Mouse (Mus musculus) hindbrain, embryonic 16.5 days (tissue): ENCODE measurements at regions not wholly inside any gene's neighbourhood (a gene's known extent, or its start where the extent isn't known, plus 50 kb on each side); places are given as distances from the start of the nearest gene placed in this dataset.
A peak's percentile ranks its signal among the peaks of the same experiment; 100 is the strongest.

ENCODE experiments used
- ATAC-seq: fragments of 200-750 bp; cut with Nextera tagmentation; 2 replicates; pipeline ENCODE4 v1.8.0; 2017; ENCODE audit warnings: moderate TSS enrichment, moderate library complexity
- H3K27ac ChIP-seq: fragments of 300-500 bp; sonication (generic); 2 replicates; pipeline ENCODE4 v1.5.1; 2014; ENCODE audit warnings: low read depth, mild to moderate bottlenecking, control low read depth, low read length, moderate library complexity
- H3K27me3 ChIP-seq: fragments of 300-500 bp; sonication (generic); replicated peaks from 2 replicates; pipeline ENCODE4 v1.6.1; 2014; ENCODE audit warnings: low read length; ENCODE audit not compliant: control insufficient read depth, insufficient read depth
- H3K36me3 ChIP-seq: fragments of 300-500 bp; sonication (generic); 2 replicates; pipeline ENCODE4 v1.6.1; 2014; ENCODE audit warnings: mild to moderate bottlenecking, low read length, moderate library complexity, mixed read lengths; ENCODE audit not compliant: control insufficient read depth, insufficient read depth
- H3K4me1 ChIP-seq: fragments of 300-500 bp; sonication (generic); 2 replicates; pipeline ENCODE4 v1.6.1; 2014; ENCODE audit warnings: low read depth, low read length; ENCODE audit not compliant: control insufficient read depth, insufficient read depth
- H3K4me2 ChIP-seq: fragments of 300-500 bp; sonication (generic); 2 replicates; pipeline ENCODE4 v1.6.1; 2014; ENCODE audit warnings: mild to moderate bottlenecking, low read length, control low read depth, moderate library complexity
- H3K4me3 ChIP-seq: fragments of 300-500 bp; sonication (generic); 2 replicates; pipeline ENCODE4 v1.5.1; 2014; ENCODE audit warnings: mild to moderate bottlenecking, low read length, control low read depth, moderate library complexity
- H3K9ac ChIP-seq: fragments of 300-500 bp; sonication (generic); 2 replicates; pipeline ENCODE4 v1.6.1; 2014; ENCODE audit warnings: low read depth, mild to moderate bottlenecking, control low read depth, low read length, moderate library complexity
- H3K9me3 ChIP-seq: fragments of 300-500 bp; sonication (generic); 2 replicates; pipeline ENCODE4 v1.6.1; 2014; ENCODE audit warnings: mild to moderate bottlenecking, low read length, moderate library complexity; ENCODE audit not compliant: control insufficient read depth
- WGBS: fragments of 180-500 bp; shearing (Covaris S2); extraction: QIAGEN DNeasy Blood & Tissue Kit; methylation state at CpG from one replicate; pipeline ENCODE4 v1.1.7; 2014; 5-methylcytosine and 5-hydroxymethylcytosine counted together

DNA sequence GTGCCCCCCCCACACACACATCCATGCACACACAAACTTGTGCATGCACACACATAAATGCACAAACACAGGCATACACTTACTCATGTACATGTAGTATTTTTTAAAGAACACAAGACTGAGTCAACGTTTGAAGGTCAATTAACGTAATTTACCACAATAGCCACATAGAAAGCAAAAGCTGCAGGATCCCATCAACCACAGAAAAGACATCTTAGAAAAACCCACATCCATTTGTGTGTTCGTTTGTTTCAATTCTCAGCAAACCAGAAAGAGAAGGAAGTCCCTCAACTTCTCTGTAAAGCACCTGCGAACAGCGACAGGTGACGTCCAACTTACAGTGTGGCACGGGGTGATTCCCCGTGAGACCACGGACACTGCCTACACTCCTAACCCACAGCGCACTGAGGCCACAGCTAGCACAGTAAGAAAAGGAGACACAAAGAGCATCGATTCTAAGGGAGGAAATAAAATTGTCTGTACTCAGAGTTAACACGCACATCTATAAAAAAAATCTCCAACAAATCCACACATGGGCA is 53.8 kb downstream of the Dio3 start:
- ATAC-seq, result no peak
- Histone ChIP-seq H3K4me1 (no peaks in the 10 kb centered on the region), H3K36me3 (no peaks in the 10 kb centered on the region), H3K9ac (no peak overlapping the region), H3K4me2 (no peak overlapping the region), H3K9me3 (no peaks in the 10 kb centered on the region), H3K4me3 (no peak overlapping the region), H3K27ac (no peak overlapping the region), H3K27me3 (no peaks in the 10 kb centered on the region)
- 95% methylated on average over 12 of the region's 12 CpGs for WGBS

DNA sequence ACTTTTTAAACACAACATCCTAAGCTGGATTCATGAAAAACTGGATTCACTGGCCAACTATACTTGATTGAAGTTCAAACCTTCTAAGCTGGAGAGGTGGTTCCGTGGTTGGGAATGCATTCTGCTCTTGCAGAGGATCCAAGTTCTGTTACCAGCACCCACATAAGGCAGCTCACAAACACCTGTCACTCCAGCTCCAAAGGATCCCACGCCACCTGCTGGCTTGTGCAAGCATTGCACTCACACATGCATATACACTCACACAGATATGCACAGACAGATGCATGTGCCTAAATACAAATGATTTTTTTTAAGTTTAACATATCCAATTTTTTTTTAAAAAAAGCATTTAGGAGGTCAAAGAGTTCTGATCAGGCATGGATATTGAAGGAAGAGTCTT is 55.7 kb downstream of the Dio3 start:
- Histone ChIP-seq H3K27me3 (no peaks in the 10 kb centered on the region), H3K4me3 (no peak overlapping the region), H3K36me3 (no peaks in the 10 kb centered on the region), H3K27ac (no peak overlapping the region), H3K4me2 (no peak overlapping the region), H3K4me1 (no peaks in the 10 kb centered on the region), H3K9ac (no peak overlapping the region), H3K9me3 (no peaks in the 10 kb centered on the region)
- ATAC-seq, result no peak
- 79% methylated on average over 2 of the region's 2 CpGs for WGBS

DNA sequence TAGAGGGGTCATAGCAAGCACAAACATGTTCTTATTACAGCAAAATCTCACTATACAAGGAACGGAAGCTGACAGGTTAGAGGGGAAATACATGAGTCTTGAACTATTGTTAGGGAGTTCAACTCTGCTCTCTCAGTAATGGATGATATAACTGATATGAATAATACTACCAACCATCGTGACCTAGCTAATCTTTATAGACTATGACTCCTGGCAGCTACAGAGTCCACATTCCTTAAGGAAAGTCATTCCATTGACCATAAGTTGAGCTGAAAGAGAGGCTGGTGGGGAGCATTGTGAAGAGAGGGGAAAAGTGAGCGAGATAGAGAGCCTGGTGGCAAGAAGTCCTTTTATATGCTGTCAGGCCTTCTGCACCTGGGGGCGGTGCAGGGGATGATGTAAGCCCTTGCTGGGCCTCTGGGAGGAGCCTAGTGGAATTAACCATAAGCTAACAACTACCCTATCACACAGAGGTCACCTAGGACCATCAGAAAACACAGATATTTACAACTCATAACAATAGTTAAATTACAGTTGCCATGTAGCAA is 65.5 kb downstream of the Dio3 start:
- Histone ChIP-seq H3K27me3 (no peaks in the 10 kb centered on the region), H3K4me1 (no peaks in the 10 kb centered on the region), H3K9ac (no peak overlapping the region), H3K9me3 (no peaks in the 10 kb centered on the region), H3K27ac (no peak overlapping the region), H3K4me2 (no peak overlapping the region), H3K36me3 (no peaks in the 10 kb centered on the region), H3K4me3 (no peak overlapping the region)
- no peak for ATAC-seq
- 83% methylated on average over 4 of the region's 4 CpGs for WGBS

DNA sequence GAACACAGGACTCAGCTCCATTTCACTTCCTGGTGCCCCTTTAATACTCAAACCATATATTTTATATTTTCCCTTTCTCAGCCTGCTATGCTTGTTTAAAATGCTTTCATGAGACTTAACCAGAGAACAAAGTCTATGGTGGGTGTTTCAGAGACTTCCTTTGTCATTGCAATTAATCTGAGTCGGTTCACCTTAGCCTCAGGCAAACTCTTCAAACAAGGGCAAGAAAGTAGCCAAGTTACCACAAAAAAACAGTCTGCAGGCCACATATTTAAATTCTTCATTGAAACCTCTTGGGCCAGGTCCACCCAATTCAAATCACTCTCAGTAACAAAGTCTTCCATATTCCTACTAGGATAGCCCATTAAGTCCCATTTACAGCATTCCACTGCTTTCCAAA is 70.8 kb downstream of the Dio3 start:
- H3K9me3 ChIP-seq, result no peaks in the 10 kb centered on the region
- ATAC-seq, result no peak
- H3K27ac ChIP-seq, result no peak overlapping the region
- H3K4me1 ChIP-seq, result no peaks in the 10 kb centered on the region
- no peak overlapping the region for H3K9ac ChIP-seq
- H3K4me3 ChIP-seq, result no peak overlapping the region
- no peaks in the 10 kb centered on the region for H3K36me3 ChIP-seq
- H3K4me2 ChIP-seq, result no peak overlapping the region
- H3K27me3 ChIP-seq, result no peaks in the 10 kb centered on the region
- 64% methylated on average over 1 of the region's 1 CpGs for WGBS

DNA sequence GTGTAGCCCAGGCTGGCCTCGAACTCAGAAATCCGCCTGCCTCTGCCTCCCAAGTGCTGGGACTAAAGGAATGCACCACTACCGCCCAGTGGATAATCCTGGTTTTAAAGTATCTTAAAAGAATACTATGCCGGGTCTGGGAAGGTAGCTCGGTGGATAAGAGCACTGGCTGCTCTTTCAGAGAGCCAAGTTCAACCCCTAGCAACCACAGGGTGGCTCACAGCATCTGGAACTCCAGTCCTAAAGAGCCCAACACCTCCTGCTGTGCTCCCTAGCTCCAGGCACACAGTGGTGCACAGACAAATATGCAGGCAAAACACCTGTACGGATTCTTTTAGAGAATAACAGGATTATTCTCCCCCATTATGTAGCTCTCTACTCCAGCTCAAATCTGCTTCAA is 77.0 kb downstream of the Dio3 start:
- H3K4me3 ChIP-seq, result no peak overlapping the region
- 81% methylated on average over 6 of the region's 6 CpGs for WGBS
- no peaks in the 10 kb centered on the region for H3K27me3 ChIP-seq
- H3K27ac ChIP-seq, result no peak overlapping the region
- H3K9ac ChIP-seq, result no peak overlapping the region
- no peaks in the 10 kb centered on the region for H3K36me3 ChIP-seq
- H3K9me3 ChIP-seq, result no peaks in the 10 kb centered on the region
- no peak for ATAC-seq
- H3K4me2 ChIP-seq, result no peak overlapping the region
- H3K4me1 ChIP-seq, result no peaks in the 10 kb centered on the region

DNA sequence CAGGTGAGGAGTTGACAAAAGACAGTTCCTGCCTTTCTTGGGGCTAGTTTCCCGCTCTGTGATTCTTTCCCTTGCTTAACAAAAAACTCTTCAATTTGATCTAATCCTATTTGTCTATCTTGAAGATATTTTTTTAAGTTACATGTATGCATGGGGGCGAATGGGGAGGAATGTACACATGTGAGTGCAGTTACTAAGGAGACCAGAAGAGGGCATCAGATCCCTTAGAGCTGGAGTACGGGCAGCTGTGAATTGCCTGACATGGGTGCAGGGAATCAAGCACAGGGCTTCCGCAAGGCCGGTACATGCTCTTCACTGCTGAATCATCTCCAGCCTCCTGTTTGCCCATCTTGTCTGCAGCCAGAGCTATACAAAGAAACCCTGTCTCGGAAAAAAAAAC is 79.8 kb upstream of the Ppp2r5c start:
- WGBS, result 97% methylated on average over 6 of the region's 6 CpGs
- H3K9me3 ChIP-seq, result no peaks in the 10 kb centered on the region
- no peak overlapping the region for H3K27ac ChIP-seq
- H3K27me3 ChIP-seq, result no peaks in the 10 kb centered on the region
- no peak overlapping the region for H3K4me3 ChIP-seq
- no peak overlapping the region for H3K4me2 ChIP-seq
- no peak for ATAC-seq
- H3K9ac ChIP-seq, result no peak overlapping the region
- H3K4me1 ChIP-seq, result no peaks in the 10 kb centered on the region
- H3K36me3 ChIP-seq, result no peaks in the 10 kb centered on the region

DNA sequence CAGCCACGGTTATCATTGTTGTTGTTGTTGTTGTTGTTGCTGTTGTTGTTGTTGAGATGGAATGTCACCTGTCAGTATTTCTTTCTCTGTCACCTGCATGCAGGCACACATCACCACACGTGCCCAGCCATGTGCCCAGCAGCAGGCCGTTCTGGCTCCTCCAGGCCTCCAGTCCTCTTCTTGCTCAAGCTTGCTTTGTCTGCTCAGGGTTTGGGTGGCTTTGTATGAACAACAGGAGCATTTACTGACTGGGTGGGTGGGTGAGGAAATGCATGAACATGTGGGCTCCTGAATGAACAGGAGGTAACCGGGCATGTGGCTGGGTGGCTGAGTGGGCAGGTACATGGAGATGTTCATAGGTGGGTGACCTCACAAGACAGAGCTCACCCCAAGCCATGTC is 79.1 kb upstream of the Ppp2r5c start:
- WGBS, result 88% methylated on average over 4 of the region's 4 CpGs
- Histone ChIP-seq H3K27me3 (no peaks in the 10 kb centered on the region), H3K4me1 (no peaks in the 10 kb centered on the region; the same call in 1 of the 2 replicates), H3K9ac (no peak overlapping the region), H3K4me2 (no peak overlapping the region), H3K27ac (no peak overlapping the region), H3K9me3 (no peaks in the 10 kb centered on the region), H3K36me3 (no peaks in the 10 kb centered on the region), H3K4me3 (no peak overlapping the region)
- ATAC-seq, result no peak

DNA sequence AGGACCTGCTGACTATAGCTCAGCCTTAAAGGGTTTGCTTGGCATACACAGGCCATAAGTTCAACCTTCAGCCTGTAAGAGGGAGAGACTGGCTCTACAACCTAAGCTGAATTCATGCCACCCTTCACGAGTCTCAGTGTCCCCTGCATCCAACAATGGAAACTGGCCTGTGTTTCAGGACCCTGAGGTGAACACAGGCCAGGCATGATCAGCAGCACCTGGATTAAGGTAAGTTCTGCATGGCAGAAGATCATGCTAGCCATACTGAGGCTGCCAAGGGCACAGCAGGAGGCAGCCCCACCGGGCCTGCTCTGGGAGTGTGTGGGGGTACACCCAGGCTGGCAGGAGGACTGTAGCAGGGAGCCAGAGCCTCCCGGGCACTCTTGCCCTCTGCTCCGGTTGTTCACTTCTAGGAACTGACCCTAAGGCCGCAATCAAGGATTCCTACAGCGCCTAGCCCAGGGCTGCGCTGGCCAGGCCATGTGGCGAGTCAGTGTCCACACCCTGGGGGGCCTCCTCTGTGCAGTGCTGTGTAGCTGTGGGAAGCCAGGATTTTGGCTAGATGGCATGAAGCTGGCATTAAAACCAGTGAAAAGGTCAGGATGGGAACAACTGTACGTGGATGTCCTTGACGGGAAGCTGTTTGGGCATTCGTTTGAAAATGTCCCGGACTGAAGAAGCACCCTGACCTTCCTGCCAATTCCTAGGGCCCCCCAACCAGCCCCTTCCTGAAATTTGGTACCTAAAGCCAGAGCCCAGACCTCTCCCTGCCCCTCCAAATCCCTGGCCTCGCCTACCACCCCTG is 74.8 kb upstream of the Ppp2r5c start:
- Histone ChIP-seq H3K36me3 (no peaks in the 10 kb centered on the region), H3K9ac (no peak overlapping the region), H3K27me3 (peaks cover 7% of the 10 kb centered on the region), H3K4me2 (no peak overlapping the region), H3K4me3 (no peak overlapping the region), H3K4me1 (peaks cover 14% of the 10 kb centered on the region), H3K9me3 (no peaks in the 10 kb centered on the region), H3K27ac (no peak overlapping the region)
- WGBS, result 71% methylated on average over 13 of the region's 13 CpGs
- ATAC-seq, result no peak

DNA sequence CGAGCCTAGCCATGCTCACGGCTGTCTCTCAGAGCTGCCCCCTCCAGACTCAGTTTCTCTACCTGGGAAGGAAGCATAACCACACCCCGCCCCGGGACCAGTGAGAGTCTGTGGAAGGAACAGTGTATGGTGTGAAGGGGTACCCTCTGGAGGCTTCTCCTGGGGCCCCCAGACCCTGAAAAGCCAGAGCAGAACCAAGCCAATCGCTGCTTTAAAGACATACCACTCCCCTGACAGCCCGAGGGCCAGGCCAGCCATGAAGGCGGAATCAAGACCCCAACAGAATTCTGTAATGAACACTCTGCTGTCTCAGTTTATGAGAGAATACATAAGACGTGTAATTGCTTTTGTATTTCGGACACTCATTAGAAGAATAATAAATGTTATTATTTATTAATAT is 73.9 kb upstream of the Ppp2r5c start:
- H3K27me3 ChIP-seq, result peaks cover 7% of the 10 kb centered on the region
- H3K4me1 ChIP-seq, result peaks cover 14% of the 10 kb centered on the region
- no peak overlapping the region; the same call in 1 of the 2 replicates for H3K9ac ChIP-seq
- no peak overlapping the region for H3K27ac ChIP-seq
- H3K9me3 ChIP-seq, result no peaks in the 10 kb centered on the region
- H3K4me3 ChIP-seq, result no peak overlapping the region
- ATAC-seq, result no peak
- WGBS, result 44% methylated on average over 9 of the region's 9 CpGs
- H3K36me3 ChIP-seq, result no peaks in the 10 kb centered on the region
- peak overlapping the region; percentile 54 for H3K4me2 ChIP-seq
